In the genomic region with DNA sequence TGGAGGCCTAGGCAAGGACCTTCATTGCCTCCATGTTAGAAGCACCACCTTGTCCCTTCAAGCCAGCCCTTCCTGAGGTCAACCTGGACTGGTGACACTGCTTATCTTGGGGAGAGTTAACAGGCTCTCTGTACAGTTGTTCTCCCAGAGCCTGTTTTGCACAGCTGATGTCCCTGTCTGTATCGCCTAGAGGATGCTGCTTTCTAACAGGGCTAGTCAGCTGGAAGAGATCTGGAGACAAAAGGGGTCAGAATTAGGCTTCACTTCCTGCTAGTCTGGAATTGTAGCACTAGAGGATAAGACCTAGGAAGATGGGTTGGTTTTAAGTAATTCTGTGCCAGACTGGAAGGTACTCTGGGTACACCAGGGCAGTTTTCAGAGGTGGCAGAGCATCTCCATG, we compare ENCODE assay signal across 31 mouse cellular contexts. TPM values are rescaled to one million over a fixed set of nuclear protein-coding genes. Genes with fewer than 3 reads are reported as not detected.
DNase-seq lines count a peak whose midpoint lies in the region; ATAC-seq and TF ChIP-seq lines count a peak whose summit lies in the region.
"Had no signal": no experiment of that assay in that cellular context is flagged by ENCODE, and none has a peak within 500 bp of the region (broad histone marks: within the 10 kb centered on the region; RNA-seq: fewer than 3 reads in every experiment).

No protein-coding gene starts in this region.

- H3K27me3 ChIP-seq in kidney, adult 2 months (replicated peaks; ENCODE audit: control insufficient read depth, insufficient read depth, low read length) = no peaks in the 10 kb centered on the region
- no peaks in the 10 kb centered on the region for H3K27me3 ChIP-seq in kidney, embryonic 16.5 days (ENCODE audit: insufficient read depth, low read length)
- H3K27me3 ChIP-seq: CH12.LX; forebrain, embryonic 15.5 days; heart, embryonic 12.5 days; Patski had no signal

- 0 out of 2 replicates have a peak, but pooled peaks have one; percentile 12 for ATAC-seq in kidney, embryonic 16.5 days (ENCODE audit: low FRiP score, low TSS enrichment)
- no peak for ATAC-seq in granulocyte monocyte progenitor cell, adult 5-6 weeks (replicated peaks; ENCODE audit: poor library complexity, severe bottlenecking)
- ATAC-seq: forebrain, embryonic 15.5 days; hindbrain, postnatal 0 days; inflammation-experienced regulatory T-cells, adult 6 months had no signal

- H3K4me2 ChIP-seq in kidney, embryonic 16.5 days (replicated peaks; ENCODE audit: low read depth, low read length) = no peak overlapping the region
- H3K4me2 ChIP-seq: embryonic facial prominence, embryonic 13.5 days; forebrain, embryonic 12.5 days; forebrain, embryonic 15.5 days; heart, embryonic 12.5 days; hindbrain, embryonic 14.5 days had no signal

- H3K27ac ChIP-seq in kidney, adult 2 months (ENCODE audit: insufficient read depth, low read depth, low read length) = peak overlapping the region; percentile 43
- peak overlapping the region; percentile 75 for H3K27ac ChIP-seq in kidney, embryonic 16.5 days (ENCODE audit: low read length)
- H3K27ac ChIP-seq: embryonic facial prominence, embryonic 10.5 days; embryonic facial prominence, embryonic 13.5 days; forebrain, embryonic 12.5 days; forebrain, embryonic 15.5 days; hindbrain, embryonic 14.5 days; hindbrain, postnatal 0 days had no signal

- no peaks in the 10 kb centered on the region for H3K9me3 ChIP-seq in kidney, embryonic 16.5 days (ENCODE audit: low read length)
- H3K9me3 ChIP-seq: embryonic facial prominence, embryonic 10.5 days; embryonic facial prominence, embryonic 13.5 days; forebrain, embryonic 12.5 days; forebrain, embryonic 15.5 days; G1E; heart, embryonic 12.5 days had no signal

- no peak overlapping the region for H3K4me3 ChIP-seq in kidney, adult 2 months (ENCODE audit: insufficient read depth, low read depth, low read length)
- H3K4me3 ChIP-seq in kidney, embryonic 16.5 days (ENCODE audit: low read length) = no peak overlapping the region
- H3K4me3 ChIP-seq: embryonic facial prominence, embryonic 10.5 days; embryonic facial prominence, embryonic 13.5 days; erythroblast, embryonic 14.5 days; forebrain, embryonic 12.5 days; forebrain, embryonic 15.5 days; heart, adult 2 months; heart, embryonic 12.5 days had no signal

- H3K9ac ChIP-seq in kidney, embryonic 16.5 days (replicated peaks; ENCODE audit: low read length) = no peak overlapping the region
- H3K9ac ChIP-seq: embryonic facial prominence, embryonic 13.5 days; forebrain, embryonic 12.5 days; forebrain, embryonic 15.5 days; heart, embryonic 12.5 days; hindbrain, embryonic 14.5 days had no signal

- TF ChIP-seq CTCF in kidney, adult 2 months (conservative IDR thresholded peaks at IDR 0.05; ENCODE audit: insufficient read depth, insufficient read length, low read depth, low read length) = no peak

- 71% methylated on average over 1 of the region's 1 CpGs for WGBS in kidney, adult 2 months
- 46% methylated on average over 1 of the region's 1 CpGs for WGBS in kidney, embryonic 16.5 days

- no peaks in the 10 kb centered on the region for H3K4me1 ChIP-seq in kidney, adult 2 months (ENCODE audit: control insufficient read depth, insufficient read depth, low read length)
- peaks cover 24% of the 10 kb centered on the region for H3K4me1 ChIP-seq in kidney, embryonic 16.5 days (ENCODE audit: insufficient read depth, low read length)
- H3K4me1 ChIP-seq: embryonic facial prominence, embryonic 13.5 days; forebrain, embryonic 12.5 days; forebrain, embryonic 15.5 days had no signal

- no peaks in the 10 kb centered on the region for H3K36me3 ChIP-seq in kidney, adult 2 months (ENCODE audit: control insufficient read depth, insufficient read depth, low read length)
- H3K36me3 ChIP-seq in kidney, embryonic 16.5 days (ENCODE audit: insufficient read depth, low read length) = no peaks in the 10 kb centered on the region
- H3K36me3 ChIP-seq: embryonic facial prominence, embryonic 10.5 days; embryonic facial prominence, embryonic 13.5 days; forebrain, embryonic 12.5 days; forebrain, embryonic 15.5 days; G1E; heart, embryonic 12.5 days had no signal

- TF ChIP-seq POLR2A in kidney, adult 2 months (IDR thresholded peaks at IDR 0.05; ENCODE audit: low read depth, low read length) = no peak

- peak; percentile 83 for DNase-seq in heart, adult 11 months
- DNase-seq in heart, adult 8-10 months (ENCODE audit: low spot score) = no peak
- DNase-seq in kidney, adult 2 months = no peak
- DNase-seq in kidney, postnatal 4 days = no peak
- DNase-seq in kidney, postnatal 10 days = no peak
- peak; percentile 62 for DNase-seq in retina, embryonic 14.5 days (ENCODE audit: low spot score)
- DNase-seq: adrenal gland, postnatal 14 days; B cell, adult 2 months; cerebellum, adult 11 months; cerebellum, adult 2 months; cerebellum, adult 9-11 months; cerebellum, postnatal 25 days; embryo, embryonic 11 days; gastrocnemius, postnatal 14 days; heart, adult 2 months; heart, postnatal 14 days; heart, postnatal 4 days had no signal

RNA-seq across cellular contexts. Expression of a gene that starts 24.1 kb away (rescaled TPM):
- under 1 TPM in 3 of 4 experiments, not detected in 1; 0.09 to 0.11 (median 0.09) TPM for total RNA-seq in heart, adult 8-10 months (2022)
- polyA plus RNA-seq in kidney, adult 2 months (2012; rRNA removed) = 16.0 and 17.4 TPM in 2 replicates
- polyA plus RNA-seq in kidney, embryonic 16.5 days (2015; fragmentation: Nextera tagmentation; extraction: Ambion mirVana) = 8.5 and 10.3 TPM in 2 replicates
- total RNA-seq in granulocyte monocyte progenitor cell, adult 5-6 weeks (2014; fragmentation: Nextera tagmentation) = not detected in 2 replicates
- total RNA-seq in granulocyte monocyte progenitor cell, adult 5-6 weeks (2017) = not detected in 2 replicates
- total RNA-seq: CH12.LX had no signal
- polyA plus RNA-seq: erythroblast, embryonic 14.5 days; G1E; inflammation-experienced regulatory T-cells, adult 6 months had no signal

Comparison
In these comparisons a context has a peak if more than half of its experiments do, and no peak if none do; other contexts are left out.
1. DNase-seq: peak in heart, adult 11 months (single experiment) and retina, embryonic 14.5 days (single experiment); none in heart, adult 8-10 months (single experiment), kidney, adult 2 months (single experiment), kidney, postnatal 4 days (0 of 2) and kidney, postnatal 10 days (single experiment).